Mouse (Mus musculus): ENCODE measurements at regions not wholly inside any gene's neighbourhood (a gene's known extent, or its start where the extent isn't known, plus 50 kb on each side); places are given as distances from the start of the nearest gene placed in this dataset.
A peak's percentile ranks its signal among the peaks of the same experiment; 100 is the strongest.

GRCm38 (mm10) chr8:17782650-17783049, 1195.4 kb downstream of the Defb40 start:
- no peak for DNase-seq

GRCm38 (mm10) chr8:17781559-17782283, 1196.3 kb downstream of the Defb40 start:
- no peak for DNase-seq

GRCm38 (mm10) chr8:17775411-17775810, 1202.6 kb downstream of the Defb40 start:
- no peak for DNase-seq

- peak; percentile 22 for DNase-seq
Measured at GRCm38 (mm10) chr8:17773311-17773710, 1204.7 kb downstream of the Defb40 start.

- no peak for DNase-seq
Measured at GRCm38 (mm10) chr8:17767441-17768007, 1210.5 kb downstream of the Defb40 start.

- DNase-seq = no peak
Measured at GRCm38 (mm10) chr8:17724672-17725071, 1253.4 kb downstream of the Defb40 start.

- DNase-seq = no peak
Measured at GRCm38 (mm10) chr8:17709162-17709561, 1268.9 kb downstream of the Defb40 start.

- no peak for DNase-seq
Measured at GRCm38 (mm10) chr8:17708409-17708808, 1269.6 kb downstream of the Defb40 start.

GRCm38 (mm10) chr8:17704289-17704688, 1273.8 kb downstream of the Defb40 start:
- DNase-seq = no peak

GRCm38 (mm10) chr8:17700362-17700761, 1277.7 kb downstream of the Defb40 start:
- peak; percentile 1 for DNase-seq

GRCm38 (mm10) chr8:17690074-17690848, 1287.8 kb downstream of the Defb40 start:
- no peak for DNase-seq

GRCm38 (mm10) chr8:17689641-17690040, 1288.4 kb downstream of the Defb40 start:
- DNase-seq = no peak

GRCm38 (mm10) chr8:17687084-17687483, 1291.0 kb downstream of the Defb40 start:
- no peak for DNase-seq

GRCm38 (mm10) chr8:17664371-17665141, 1313.5 kb downstream of the Defb40 start:
- DNase-seq = no peak

- no peak for DNase-seq
Measured at GRCm38 (mm10) chr8:17659753-17660361, 1318.2 kb downstream of the Defb40 start.

- DNase-seq = no peak
Measured at GRCm38 (mm10) chr8:17653786-17654185, 1324.3 kb downstream of the Defb40 start.

- DNase-seq = no peak
Measured at GRCm38 (mm10) chr8:17647559-17647958, 1330.5 kb downstream of the Defb40 start.

GRCm38 (mm10) chr8:17621109-17621508, 1356.9 kb downstream of the Defb40 start:
- DNase-seq = no peak

GRCm38 (mm10) chr8:17618846-17619245, 1359.2 kb downstream of the Defb40 start:
- no peak for DNase-seq

- DNase-seq = no peak
Measured at GRCm38 (mm10) chr8:17618147-17618546, 1359.9 kb downstream of the Defb40 start.

- no peak for DNase-seq
Measured at GRCm38 (mm10) chr8:17602861-17603260, 1375.2 kb downstream of the Defb40 start.

GRCm38 (mm10) chr8:17598736-17599135, 1379.3 kb downstream of the Defb40 start:
- DNase-seq = no peak

- DNase-seq = no peak
Measured at GRCm38 (mm10) chr8:17596559-17596958, 1381.5 kb downstream of the Defb40 start.
